Mouse (Mus musculus): Measurements from ENCODE around the gene Imp4.

- TF ChIP-seq CTCF (IDR thresholded peaks at IDR 0.05; ENCODE audit: extremely low read depth, insufficient read length, insufficient replicate concordance, low read depth, low read length): no peak
- TF ChIP-seq POLR2A (IDR thresholded peaks at IDR 0.05; ENCODE audit: low read depth, low read length): no peak
These were observed 5.6 kb upstream of the Imp4 start for GRCm38 (mm10) chr1:34433891-34434521.

Data from small intestine, adult 2 months (tissue).